Mouse (Mus musculus) stomach, adult 2 months (tissue): ENCODE data around the gene Scgb1b27. TPM values are rescaled to one million over a fixed set of nuclear protein-coding genes. Genes with fewer than 3 reads are reported as not detected.

Experiments
- polyA plus RNA-seq: library from polyadenylated mRNA; depleted of rRNA; stranded (reverse); fragments of >200 nt; gene quantifications from 2 replicates; pipeline ENCODE4 v1.2.3, GENCODE M21; 2012; rRNA removed

Scgb1b27 gene
- not detected in 2 replicates for polyA plus RNA-seq

GRCm38 (mm10) chr7:34021183-34021582, at the start of gene Scgb1b27:
Gene Scgb1b27 (plus strand): TSS chr7:34021483.

DNA sequence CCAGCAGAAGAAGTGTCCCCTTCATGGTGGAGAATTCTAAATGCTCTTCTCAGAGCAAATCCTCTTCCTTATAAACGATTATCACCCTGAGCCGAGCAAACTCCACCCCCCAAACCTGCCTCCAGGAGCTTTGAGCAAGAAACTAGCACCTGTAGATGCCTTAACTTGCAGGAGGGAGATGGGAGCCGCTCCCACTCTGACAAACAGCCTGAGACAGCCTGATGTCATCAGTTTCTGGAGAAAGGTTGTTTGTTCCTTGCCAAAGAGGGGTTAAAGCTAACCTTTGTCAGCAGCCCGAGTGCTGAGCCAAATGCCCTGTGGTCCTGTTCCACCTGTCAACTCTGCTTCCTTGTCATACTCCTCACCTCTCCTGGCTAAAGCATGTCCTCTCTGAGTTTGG, 7.4 kb upstream of the Scgb1b27 start, which contains the start of gene Scgb2b27:
Gene Scgb2b27, minus strand, starts transcription at position 101 of the 400 bp plus-strand sequence.

Other genes starting within 250 kb of the Scgb1b27 start
- not detected in 2 replicates for gene Scgb2b26, start 76.4 kb upstream of the Scgb1b27 start, polyA plus RNA-seq
- not detected in 2 replicates for gene Scgb2b27, start 7.5 kb upstream of the Scgb1b27 start, polyA plus RNA-seq
- not detected in 2 replicates for gene Scgb1b30, start 73.9 kb downstream of the Scgb1b27 start, polyA plus RNA-seq
- gene Wtip, start 111.8 kb downstream of the Scgb1b27 start, polyA plus RNA-seq, result 22.0 and 45.2 TPM in 2 replicates
- gene Uba2, start 148.1 kb downstream of the Scgb1b27 start, polyA plus RNA-seq, result 8.5 and 11.1 TPM in 2 replicates
- 9.4 and 14.3 TPM in 2 replicates for gene Pdcd2l, start 175.2 kb downstream of the Scgb1b27 start, polyA plus RNA-seq
- 298 and 321 TPM in 2 replicates for gene Gpi1, start 208.9 kb downstream of the Scgb1b27 start, polyA plus RNA-seq
- gene Gm6096, start 229.6 kb downstream of the Scgb1b27 start, polyA plus RNA-seq, result not detected in 2 replicates